Mouse (Mus musculus): ENCODE data around the gene Gm16253.

Gene Gm16253

GRCm38 (mm10) chr3:96573611-96574511 is 2.9 kb upstream of the Gm16253 start:
- DNase-seq, result no peak

GRCm38 (mm10) chr3:96575272-96575984 is 1.4 kb upstream of the Gm16253 start:
- no peak for DNase-seq

GRCm38 (mm10) chr3:96576005-96576658 is 652 bp upstream of the Gm16253 start:
- peak; percentile 17 for DNase-seq

DNA sequence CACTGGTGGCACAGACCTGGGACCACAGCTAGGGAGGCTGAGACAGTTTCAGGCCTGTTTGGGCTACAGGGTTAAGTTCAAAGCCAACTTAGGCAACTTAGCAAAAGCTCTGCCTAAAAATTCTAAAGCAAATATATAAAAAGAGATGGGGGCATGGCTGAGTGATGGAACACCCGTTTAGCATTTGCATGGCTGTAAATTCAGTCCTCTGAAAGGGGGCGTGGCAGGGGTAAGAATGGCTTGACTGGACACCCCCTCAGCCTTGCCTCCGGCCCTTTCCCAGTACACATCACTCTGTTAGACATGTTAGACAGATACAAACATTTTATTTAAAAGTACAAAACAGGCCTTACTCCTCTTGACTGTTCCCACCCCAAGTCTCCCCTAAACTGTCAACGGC is 782 bp downstream of the Gm16253 start:
- DNase-seq, result no peak

- no peak for DNase-seq
Observed at GRCm38 (mm10) chr3:96578561-96579238, 1.9 kb downstream of the Gm16253 start.

DNA sequence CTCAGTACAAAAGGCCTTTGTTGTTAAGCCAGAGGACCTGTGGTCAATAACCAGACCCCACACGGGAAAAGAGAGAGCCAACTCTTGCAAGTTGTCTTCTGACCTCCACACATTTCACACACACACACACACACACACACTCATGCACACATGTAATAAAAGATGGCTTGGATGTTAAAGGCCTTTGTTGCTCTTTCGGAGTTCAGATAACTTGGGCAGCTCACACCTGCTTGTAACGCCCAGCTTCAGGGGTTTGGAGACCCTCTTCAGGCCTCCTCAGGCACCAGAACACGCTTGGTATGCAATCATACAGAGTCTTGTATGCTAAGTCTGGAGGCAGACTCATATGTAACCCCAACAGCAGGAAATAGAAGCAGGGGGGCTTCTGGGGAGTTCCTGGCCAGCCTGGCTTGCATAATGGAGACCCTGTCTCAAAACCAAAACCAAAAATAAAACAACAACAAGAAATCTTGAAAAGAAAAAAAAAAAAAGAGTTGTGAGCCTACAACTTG is 2.5 kb downstream of the Gm16253 start:
- no peak for DNase-seq

- peak; percentile 94 for DNase-seq
Observed at GRCm38 (mm10) chr3:96579885-96580454, 3.2 kb downstream of the Gm16253 start.

- no peak for DNase-seq
Observed at GRCm38 (mm10) chr3:96581141-96581540, 4.4 kb downstream of the Gm16253 start.

- DNase-seq, result no peak
Observed at GRCm38 (mm10) chr3:96581771-96582515, 5.2 kb downstream of the Gm16253 start.

DNA sequence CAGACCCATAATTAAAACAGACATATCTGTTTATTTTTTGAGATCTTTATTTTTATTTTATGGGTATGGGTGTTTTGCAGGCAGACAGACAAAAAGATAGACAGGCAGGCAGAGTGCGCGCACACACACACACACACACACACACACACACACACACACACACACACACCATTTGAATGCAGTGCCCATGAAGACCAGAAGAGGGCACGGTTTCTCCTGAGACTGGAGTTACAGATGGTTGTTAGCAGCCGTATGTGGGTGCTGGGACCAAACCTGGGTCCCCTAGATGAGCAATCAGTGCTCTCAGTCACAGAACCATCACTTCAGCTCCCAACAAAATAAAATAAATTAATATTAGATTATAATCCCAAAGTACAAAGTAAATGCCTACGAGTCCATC is 6.6 kb downstream of the Gm16253 start:
- DNase-seq, result no peak

- no peak for DNase-seq
Observed at GRCm38 (mm10) chr3:96590657-96591056, 13.9 kb downstream of the Gm16253 start.

GRCm38 (mm10) chr3:96593374-96593773 is 16.6 kb downstream of the Gm16253 start:
- DNase-seq, result no peak

GRCm38 (mm10) chr3:96593790-96594560 is 17.2 kb downstream of the Gm16253 start, which contains the start of gene Polr3gl:
Gene Polr3gl (minus strand): TSS chr3:96594181.
- peak; percentile 96 for DNase-seq

GRCm38 (mm10) chr3:96594851-96595250 is 18.1 kb downstream of the Gm16253 start:
- DNase-seq, result no peak

DNA sequence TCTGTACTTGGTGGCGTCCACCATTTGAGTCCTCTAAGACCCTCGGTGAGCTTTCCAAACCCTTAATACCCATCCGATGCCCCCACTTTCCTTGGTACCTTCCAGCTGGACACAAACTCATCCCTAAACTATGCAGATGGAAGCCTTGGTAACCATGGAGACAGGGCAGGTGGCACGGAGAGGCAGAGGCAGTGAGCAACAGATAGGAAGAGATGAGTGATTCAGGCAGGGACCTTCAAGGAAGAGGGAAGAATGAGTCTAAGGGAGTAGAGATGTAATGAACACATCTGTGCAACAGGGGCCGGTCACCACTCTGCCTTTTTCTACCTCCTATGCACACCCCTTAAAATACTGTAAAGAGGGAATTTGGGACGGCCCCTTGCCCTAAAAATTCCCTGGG is 18.9 kb downstream of the Gm16253 start:
- DNase-seq, result peak; percentile 72

DNA sequence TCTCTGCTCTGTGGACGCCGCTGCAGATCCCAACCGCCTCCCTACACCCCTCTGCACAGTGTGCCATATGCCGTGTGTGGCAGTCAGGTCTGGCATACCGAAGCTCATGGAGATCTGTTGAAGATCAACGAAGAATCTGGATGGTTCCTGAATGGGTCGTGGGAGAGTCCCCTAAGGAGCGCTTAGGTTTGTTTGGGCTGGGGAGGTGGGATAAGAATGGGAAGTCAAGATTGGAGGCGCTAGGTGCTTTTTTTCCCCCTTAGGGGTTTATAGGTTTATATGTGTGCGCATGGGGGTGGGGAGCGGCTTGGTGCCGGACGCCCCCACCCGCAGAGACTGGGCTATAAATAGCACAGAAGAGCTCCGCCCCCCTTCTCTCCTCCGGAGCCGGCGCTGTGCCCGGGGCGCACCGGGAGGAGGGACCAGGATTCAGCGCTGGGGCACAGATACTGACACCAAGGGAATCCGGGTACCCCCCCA is 19.5 kb downstream of the Gm16253 start, which contains the start of gene Ankrd34a:
Gene Ankrd34a (plus strand): TSS at position 409 of the 480 bp plus-strand sequence.
- peak; percentile 87 for DNase-seq

GRCm38 (mm10) chr3:96596855-96597254 is 20.1 kb downstream of the Gm16253 start:
- DNase-seq, result peak; percentile 40

DNA sequence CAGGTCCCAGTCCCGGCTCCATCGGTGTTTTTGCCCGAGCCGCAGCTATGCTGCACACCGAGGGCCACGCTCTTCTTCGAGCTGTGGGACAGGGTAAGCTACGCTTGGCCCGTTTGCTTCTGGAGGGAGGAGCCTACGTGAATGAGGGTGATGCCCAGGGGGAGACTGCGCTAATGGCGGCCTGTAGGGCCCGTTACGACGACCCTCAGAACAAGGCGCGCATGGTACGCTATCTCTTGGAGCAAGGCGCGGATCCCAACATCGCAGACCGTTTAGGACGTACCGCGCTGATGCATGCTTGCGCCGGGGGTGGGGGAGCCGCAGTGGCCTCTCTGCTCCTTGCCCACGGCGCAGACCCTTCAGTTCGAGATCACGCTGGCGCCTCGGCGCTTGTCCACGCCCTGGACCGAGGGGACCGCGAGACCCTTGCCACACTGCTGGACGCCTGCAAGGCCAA is 20.7 kb downstream of the Gm16253 start:
- peak; percentile 48 for DNase-seq

DNA sequence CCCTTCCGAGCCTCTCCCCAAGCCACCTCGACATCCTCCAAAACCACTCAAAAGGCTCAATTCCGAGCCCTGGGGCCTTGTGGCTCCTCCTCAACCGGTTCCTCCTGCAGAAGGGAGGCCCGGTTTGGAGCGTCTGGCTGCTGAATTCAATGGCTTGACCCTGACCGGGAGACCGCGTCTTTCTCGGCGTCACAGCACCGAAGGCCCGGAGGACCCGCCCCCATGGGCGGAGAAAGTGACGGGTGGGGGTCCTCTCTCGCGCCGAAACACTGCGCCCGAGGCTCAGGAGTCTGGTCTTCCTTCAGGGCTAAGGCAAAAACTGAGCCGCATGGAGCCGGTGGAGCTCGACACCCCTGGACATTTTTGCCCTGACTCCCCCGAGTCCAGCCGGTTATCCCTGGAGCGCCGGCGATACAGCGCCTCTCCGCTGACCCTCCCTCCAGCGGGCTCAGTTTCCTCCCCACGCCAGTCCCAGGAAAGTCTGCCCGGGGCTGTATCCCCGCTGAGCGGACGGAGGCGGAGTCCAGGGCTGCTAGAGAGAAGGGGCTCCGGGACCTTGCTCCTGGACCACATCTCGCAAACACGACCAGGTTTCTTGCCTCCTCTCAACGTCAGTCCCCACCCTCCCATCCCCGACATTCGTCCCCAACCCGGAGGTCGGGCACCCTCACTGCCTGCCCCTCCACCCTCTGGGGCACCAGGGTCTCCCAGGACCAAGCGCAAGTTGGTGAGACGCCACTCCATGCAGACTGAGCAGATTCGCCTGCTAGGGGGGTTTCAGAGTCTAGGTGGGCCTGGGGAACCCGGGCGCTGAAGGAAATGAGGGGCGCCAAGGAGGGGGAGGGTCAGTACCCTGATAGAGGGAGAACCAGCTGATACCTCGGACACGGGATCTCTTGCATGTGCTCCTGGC is 21.6 kb downstream of the Gm16253 start:
- peak; percentile 56 for DNase-seq
